Mouse (Mus musculus) heart, adult 2 months (tissue): ENCODE measurements around the gene Kcnk15. TPM values are rescaled to one million over a fixed set of nuclear protein-coding genes. Genes with fewer than 3 reads are reported as not detected.

Experiments used
- DNase-seq, 2 experiments: peaks; one replicate each; pipeline ENCODE4 v3.0.0; 2021
- H3K27ac ChIP-seq: fragments of 200-600 bp; 2 replicates; pipeline ENCODE4 v1.8.1; 2022
- H3K27me3 ChIP-seq: fragments of 200-500 bp; 2 replicates; pipeline ENCODE4 v1.6.1; 2012; ENCODE audit warnings: mild to moderate bottlenecking, low read length, inconsistent platforms, mixed read lengths; ENCODE audit not compliant: control insufficient read depth, insufficient read depth
- H3K36me3 ChIP-seq: fragments of 200-500 bp; 2 replicates; pipeline ENCODE4 v1.6.1; 2012; ENCODE audit warnings: low read length, inconsistent platforms; ENCODE audit not compliant: control insufficient read depth, insufficient read depth
- H3K4me1 ChIP-seq: fragments of 200-500 bp; 2 replicates; pipeline ENCODE4 v1.6.1; 2011; ENCODE audit warnings: low read length; ENCODE audit not compliant: control insufficient read depth, insufficient read depth
- H3K4me3 ChIP-seq: fragments of 200-600 bp; 2 replicates; pipeline ENCODE4 v1.8.1; 2022
- H3K79me2 ChIP-seq: fragments of 200-500 bp; replicated peaks from 2 replicates; pipeline ENCODE4 v1.6.1; 2012; ENCODE audit warnings: mild to moderate bottlenecking, inconsistent platforms, low read length, moderate library complexity, mixed read lengths; ENCODE audit not compliant: control insufficient read depth, insufficient read depth
- H3K9ac ChIP-seq: fragments of 200-500 bp; 2 replicates; pipeline ENCODE4 v1.6.1; 2012; ENCODE audit warnings: low read depth, mild to moderate bottlenecking, control low read depth, inconsistent platforms, low read length, mixed read lengths
- CTCF ChIP-seq: fragments of 200-600 bp; IDR thresholded peaks from 2 replicates; pipeline ENCODE4 v1.8.1; 2022; ENCODE audit warnings: antibody characterized with exemption, mild to moderate bottlenecking, moderate library complexity
- EP300 ChIP-seq: fragments of 200-500 bp; IDR thresholded peaks from 2 replicates; pipeline ENCODE4 v1.6.1; 2011; ENCODE audit warnings: low read depth, low read length, control low read depth; ENCODE audit not compliant: insufficient read depth
- POLR2A ChIP-seq: fragments of 200-500 bp; IDR thresholded peaks from 2 replicates; pipeline ENCODE4 v1.6.1; 2011; ENCODE audit warnings: mild to moderate bottlenecking, low read depth, low read length, control low read depth; ENCODE audit not compliant: insufficient read depth
- WGBS: fragments of 180-500 bp; shearing (Covaris S2); methylation state at CpG from one replicate; pipeline ENCODE4 v1.1.7; 2018; 5-methylcytosine and 5-hydroxymethylcytosine counted together
- intact Hi-C: fragments of 180-260 bp; cut with DNase I; formaldehyde crosslinking; loops from one replicate; pipeline ENCODE4 v1.15.1; 2025
- polyA plus RNA-seq: library from polyadenylated mRNA; depleted of rRNA; stranded (reverse); fragments of >200 nt; gene quantifications from 2 replicates; pipeline ENCODE4 v1.2.3, GENCODE M21; 2012
- total RNA-seq, 2 experiments: library from RNA; stranded (reverse); gene quantifications; 2 replicates each; pipeline ENCODE4 v1.2.3; 2021

Kcnk15 gene
- total and polyA plus RNA-seq, 3 experiments: not detected

- intact Hi-C loops: no loop called here
- H3K4me3 ChIP-seq: no peak overlapping the region
- H3K9ac ChIP-seq: no peak overlapping the region
- no peaks in the 10 kb centered on the region for H3K36me3 ChIP-seq
- no peaks in the 10 kb centered on the region for H3K4me1 ChIP-seq
- no peaks in the 10 kb centered on the region for H3K79me2 ChIP-seq
- DNase-seq: no peak
- no peak overlapping the region for H3K27ac ChIP-seq
- TF ChIP-seq CTCF (no peak), EP300 (no peak), POLR2A (no peak)
- H3K27me3 ChIP-seq: no peaks in the 10 kb centered on the region
- WGBS: 51% methylated on average over 7 of the region's 7 CpGs
Observed at GRCm38 (mm10) chr2:163893446-163894370, 40.3 kb downstream of the Kcnk15 start.

GRCm38 (mm10) chr2:163895156-163895555 lies 41.7 kb downstream of the Kcnk15 start:
- intact Hi-C loops: no loop called here
- H3K36me3 ChIP-seq: no peaks in the 10 kb centered on the region
- H3K79me2 ChIP-seq: no peaks in the 10 kb centered on the region
- WGBS: 46% methylated on average over 2 of the region's 2 CpGs
- no peaks in the 10 kb centered on the region for H3K27me3 ChIP-seq
- no peak for DNase-seq
- H3K27ac ChIP-seq: no peak overlapping the region
- H3K9ac ChIP-seq: no peak overlapping the region
- H3K4me1 ChIP-seq: no peaks in the 10 kb centered on the region
- no peak for TF ChIP-seq CTCF
- no peak for TF ChIP-seq EP300
- TF ChIP-seq POLR2A: no peak
- H3K4me3 ChIP-seq: no peak overlapping the region

- no peak overlapping the region for H3K9ac ChIP-seq
- H3K36me3 ChIP-seq: no peaks in the 10 kb centered on the region
- no peak overlapping the region for H3K27ac ChIP-seq
- no peaks in the 10 kb centered on the region; the same call in 1 of the 2 replicates for H3K4me1 ChIP-seq
- H3K27me3 ChIP-seq: no peaks in the 10 kb centered on the region
- DNase-seq: no peak
- WGBS: 81% methylated on average over 7 of the region's 7 CpGs
- intact Hi-C loops: no loop called here
- no peaks in the 10 kb centered on the region for H3K79me2 ChIP-seq
- no peak overlapping the region for H3K4me3 ChIP-seq
- TF ChIP-seq EP300 (no peak), POLR2A (no peak), CTCF (no peak)
Observed at GRCm38 (mm10) chr2:163897026-163897425, 43.6 kb downstream of the Kcnk15 start.

- DNase-seq: no peak
- intact Hi-C loops: no loop called here
- TF ChIP-seq EP300: no peak
- TF ChIP-seq CTCF: no peak
- TF ChIP-seq POLR2A: no peak
- WGBS: 65% methylated on average over 7 of the region's 7 CpGs
- Histone ChIP-seq H3K4me3 (no peak overlapping the region), H3K4me1 (no peaks in the 10 kb centered on the region; the same call in 1 of the 2 replicates), H3K79me2 (no peaks in the 10 kb centered on the region), H3K9ac (no peak overlapping the region), H3K36me3 (no peaks in the 10 kb centered on the region), H3K27ac (no peak overlapping the region), H3K27me3 (no peaks in the 10 kb centered on the region)
Observed at GRCm38 (mm10) chr2:163897988-163898535, 44.6 kb downstream of the Kcnk15 start.

- Histone ChIP-seq H3K36me3 (no peaks in the 10 kb centered on the region), H3K27ac (no peak overlapping the region), H3K27me3 (no peaks in the 10 kb centered on the region), H3K4me3 (no peak overlapping the region), H3K79me2 (no peaks in the 10 kb centered on the region), H3K9ac (no peak overlapping the region), H3K4me1 (no peaks in the 10 kb centered on the region; the same call in 1 of the 2 replicates)
- intact Hi-C loops: no loop called here
- 36% methylated on average over 14 of the region's 14 CpGs for WGBS
- no peak for TF ChIP-seq EP300
- no peak for TF ChIP-seq CTCF
- no peak for TF ChIP-seq POLR2A
- no peak for DNase-seq
Observed at GRCm38 (mm10) chr2:163899910-163900411, 46.5 kb downstream of the Kcnk15 start.

- intact Hi-C loops: no loop called here
Observed at GRCm38 (mm10) chr2:163901043-163901442, 47.6 kb downstream of the Kcnk15 start.

More at GRCm38 (mm10) chr2:163901043-163901442, 47.6 kb downstream of the Kcnk15 start:
- TF ChIP-seq EP300: no peak
- no peak for TF ChIP-seq CTCF
- TF ChIP-seq POLR2A: no peak
- WGBS: 66% methylated on average over 7 of the region's 7 CpGs
- H3K4me1 ChIP-seq: no peaks in the 10 kb centered on the region; the same call in 1 of the 2 replicates
- H3K27ac ChIP-seq: no peak overlapping the region
- DNase-seq: peak in 1 of 2 experiments; percentile 18
- no peak overlapping the region for H3K9ac ChIP-seq
- H3K36me3 ChIP-seq: no peaks in the 10 kb centered on the region
- no peaks in the 10 kb centered on the region for H3K79me2 ChIP-seq
- no peak overlapping the region for H3K4me3 ChIP-seq
- no peaks in the 10 kb centered on the region for H3K27me3 ChIP-seq
